Mouse (Mus musculus): ENCODE results near the gene Fadd.

DNA sequence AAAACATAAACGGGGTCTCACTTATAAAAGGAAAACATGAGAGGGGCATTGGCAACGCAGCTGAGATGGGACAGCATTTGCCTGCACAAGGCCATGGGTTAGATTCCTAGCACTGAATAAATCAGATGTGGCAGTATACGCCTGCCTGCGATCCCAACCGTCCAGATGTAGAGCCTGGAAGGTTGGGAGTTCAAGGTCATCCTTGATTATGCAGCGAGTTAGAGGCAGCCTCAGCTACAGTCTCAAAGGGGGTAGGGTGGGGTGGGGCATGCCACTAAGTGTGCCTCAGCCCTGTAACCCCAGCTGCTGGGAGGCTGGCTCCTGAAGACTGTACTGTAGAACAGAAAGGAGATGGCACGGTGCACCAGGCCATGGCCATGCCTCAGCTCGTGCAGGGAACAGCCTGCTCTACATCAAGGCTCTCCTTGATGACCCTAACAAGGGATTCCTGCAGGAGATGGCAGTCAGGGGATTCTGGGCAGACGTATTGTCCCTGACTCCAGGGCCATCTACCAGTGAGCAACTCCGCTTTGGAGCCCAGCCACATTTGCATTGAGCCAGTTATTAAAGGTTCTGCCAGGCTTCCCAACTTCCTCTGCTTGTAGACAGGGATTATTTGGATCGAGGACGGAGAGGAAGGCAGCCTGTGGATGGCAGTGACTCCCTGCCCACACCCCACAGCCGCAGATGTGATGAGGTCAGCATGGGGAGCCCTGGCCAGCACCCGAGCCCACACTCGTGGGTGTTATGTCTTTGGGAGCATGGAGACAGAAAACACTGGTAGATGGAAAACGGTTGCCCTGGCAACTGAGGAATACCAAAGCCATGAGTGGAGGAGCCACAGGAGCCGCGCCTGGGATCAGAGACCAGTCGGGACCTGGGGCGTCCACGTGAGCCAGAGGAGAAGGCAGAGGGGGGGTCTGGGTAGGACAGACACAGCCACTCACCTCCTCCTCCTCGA, 38.7 kb upstream of the Fadd start:
- TF ChIP-seq CTCF (conservative IDR thresholded peaks at IDR 0.05; ENCODE audit: low read length) (no peak), NANOG (IDR thresholded peaks at IDR 0.05; ENCODE audit: borderline replicate concordance, low read length) (no peak), POU5F1 (IDR thresholded peaks at IDR 0.05; ENCODE audit: borderline replicate concordance, low read length) (no peak)

All from E14TG2a.4 (cell line).